Mouse (Mus musculus) MEL (cell line): Measurements from ENCODE around the gene Pitx3.
"Not testable (repeated sequence)": the region's sequence is repeated elsewhere in the genome, so short reads cannot be mapped to it uniquely, and the experiment has no call there.

ENCODE experiments used
- E2F4 ChIP-seq: IDR thresholded peaks from 2 replicates; pipeline ENCODE4 v1.6.1; 2011; ENCODE audit warnings: low read depth, low read length, improper control_type of control experiment, borderline replicate concordance
- MAX ChIP-seq: IDR thresholded peaks from 2 replicates; pipeline ENCODE4 v1.6.1; 2011; ENCODE audit warnings: low read length, improper control_type of control experiment

DNA sequence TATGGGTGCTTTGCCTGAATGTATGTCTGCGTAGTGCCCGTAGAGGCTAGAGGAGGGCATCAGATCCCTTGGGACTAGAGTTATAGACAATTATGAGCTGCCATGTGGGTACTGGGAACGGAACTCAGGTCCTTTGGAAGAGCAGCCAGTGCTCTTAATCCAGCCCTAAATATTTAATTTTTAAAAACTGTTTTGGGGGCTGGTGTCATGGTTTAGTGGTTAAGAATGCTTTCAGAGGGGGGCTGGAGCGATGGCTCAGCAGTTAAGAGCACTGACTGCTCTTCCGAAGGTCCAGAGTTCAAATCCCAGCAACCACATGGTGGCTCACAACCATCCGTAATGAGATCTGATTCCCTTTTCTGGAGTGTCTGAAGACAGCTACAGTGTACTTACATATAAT is 18.4 kb downstream of the Pitx3 start:
- not testable (repeated sequence) for TF ChIP-seq E2F4, MAX
